19 mouse cellular contexts compared by ENCODE assay signal in genomic region chr1:58775361-58775760, GRCm38 (mm10). TPM values are rescaled to one million over a fixed set of nuclear protein-coding genes. Genes with fewer than 3 reads are reported as not detected.
DNase-seq lines count a peak whose midpoint lies in the region; ATAC-seq and TF ChIP-seq lines count a peak whose summit lies in the region.
"Had no signal": no experiment of that assay in that cellular context is flagged by ENCODE, and none has a peak within 500 bp of the region (broad histone marks: within the 10 kb centered on the region; RNA-seq: fewer than 3 reads in every experiment).

No protein-coding gene starts in this region.

- no peak for TF ChIP-seq EP300 in heart, adult 2 months (IDR thresholded peaks at IDR 0.05; ENCODE audit: insufficient read depth, low read depth, low read length)

- no peak overlapping the region for H3K4me3 ChIP-seq in heart, adult 2 months

- H3K27ac ChIP-seq in heart, adult 2 months, result no peak overlapping the region

- no peak overlapping the region for H3K9ac ChIP-seq in heart, adult 2 months (ENCODE audit: low read depth, low read length)

- TF ChIP-seq CTCF in heart, adult 2 months (IDR thresholded peaks at IDR 0.05), result no peak

- H3K79me2 ChIP-seq in heart, adult 2 months (replicated peaks; ENCODE audit: control insufficient read depth, insufficient read depth, low read length), result no peaks in the 10 kb centered on the region

- H3K4me1 ChIP-seq in heart, adult 2 months (ENCODE audit: control insufficient read depth, insufficient read depth, low read length), result peaks cover 6% of the 10 kb centered on the region; the same call in 1 of the 2 replicates

- DNase-seq in heart, adult 11 months, result peak; percentile 71
- DNase-seq in heart, adult 2 months, result no peak
- DNase-seq in splenic B cell, adult 2 months (ENCODE audit: low read depth, low spot score), result peak; percentile 36
- DNase-seq: adrenal gland, adult 2 months; adrenal gland, adult 8-10 months; adrenal gland, postnatal 10 days; adrenal gland, postnatal 14 days; adrenal gland, postnatal 25 days; adrenal gland, postnatal 36 days; B cell, adult 2 months; cerebellum, adult 11 months; cerebellum, adult 11-12 months; cerebellum, adult 18-20 months had no signal

- H3K27me3 ChIP-seq in heart, adult 2 months (ENCODE audit: control insufficient read depth, insufficient read depth, low read length), result no peaks in the 10 kb centered on the region
- H3K27me3 ChIP-seq in splenic B cell, adult 2 months (ENCODE audit: control insufficient read depth, insufficient read depth, low read length, poor library complexity, severe bottlenecking), result no peaks in the 10 kb centered on the region
- H3K27me3 ChIP-seq: CH12.LX, Patski had no signal

- H3K36me3 ChIP-seq in heart, adult 2 months (ENCODE audit: control insufficient read depth, insufficient read depth, low read length), result no peaks in the 10 kb centered on the region
- H3K36me3 ChIP-seq in splenic B cell, adult 2 months (ENCODE audit: control insufficient read depth, insufficient read depth, low read length, poor library complexity, severe bottlenecking), result no peaks in the 10 kb centered on the region
- H3K36me3 ChIP-seq: G1E had no signal

- WGBS in heart, adult 2 months, result 92% methylated on average over 5 of the region's 5 CpGs

- TF ChIP-seq POLR2A in heart, adult 2 months (IDR thresholded peaks at IDR 0.05; ENCODE audit: insufficient read depth, low read depth, low read length), result no peak

- intact Hi-C loops in heart, adult 2 months (cut with DNase I), result no loop called here

- no peak for ATAC-seq in megakaryocyte progenitor cell, adult 5-6 weeks (replicated peaks; ENCODE audit: poor library complexity)
- ATAC-seq: activated CD4-positive, CD25-positive, alpha-beta regulatory T cell, adult 4 months; CD4-positive, CD25-positive, alpha-beta regulatory T cell, adult 4 months; Patski had no signal

RNA-seq across cellular contexts. Expression of gene Casp8, which starts 19.8 kb away (rescaled TPM):
- 1 to 10 TPM; 6.3 to 8.0 TPM for total RNA-seq in heart, adult 2 months (2021)
- 2.0 and 3.8 TPM in 2 replicates for polyA plus RNA-seq in heart, adult 2 months (2012; rRNA removed)
- total RNA-seq in megakaryocyte progenitor cell, adult 5-6 weeks (2015), result 182 and 183 TPM in 2 replicates
- total RNA-seq in megakaryocyte progenitor cell, adult 5-6 weeks (2017), result 124 and 136 TPM in 2 replicates

Comparison
In these comparisons a context has a peak if more than half of its experiments do, and no peak if none do; other contexts are left out.
1. DNase-seq: peak in heart, adult 11 months (single experiment) and splenic B cell, adult 2 months (single experiment); none in heart, adult 2 months (0 of 2).
2. RNA of gene Casp8, which starts 19.8 kb away (total RNA-seq): 124 to 183 TPM in megakaryocyte progenitor cell, adult 5-6 weeks; 6.3 to 8.0 TPM in heart, adult 2 months; every median in the first group is over 10 times any median in the second.